Mouse (Mus musculus): ENCODE measurements around the gene Glrx.

DNA sequence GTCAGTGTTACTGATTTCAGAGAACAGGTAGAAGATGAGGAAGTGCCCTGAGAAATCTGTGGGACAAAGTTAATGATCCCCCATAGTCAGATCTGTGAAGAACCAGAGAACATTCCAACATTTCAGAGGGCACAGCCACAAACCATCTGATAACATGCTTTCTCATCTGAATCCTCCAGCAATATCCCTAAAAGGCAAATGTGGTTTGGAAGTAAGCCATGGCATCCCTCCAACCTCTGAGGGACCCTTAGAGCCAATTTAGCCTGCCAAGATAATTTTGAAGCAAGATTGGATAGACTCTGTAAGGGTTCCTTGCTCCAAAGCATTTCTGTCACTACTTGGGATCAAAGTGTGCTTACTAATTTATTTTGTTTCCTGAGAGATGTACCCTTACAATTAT is 6.2 kb upstream of the Glrx start:
- TF ChIP-seq CTCF (IDR thresholded peaks at IDR 0.05; ENCODE audit: low read depth) (no peak), EP300 (IDR thresholded peaks at IDR 0.05; ENCODE audit: low read depth) (no peak)
